Mouse (Mus musculus) adrenal gland (tissue): ENCODE measurements around the gene G6pc2.

Experiments used
- intact Hi-C: fragments of 180-260 bp; cut with DNase I; formaldehyde crosslinking; loops from one replicate; pipeline ENCODE4 v1.15.1; 2025
- long read RNA-seq, 2 experiments: library from polyadenylated mRNA; unstranded; transcript quantifications; one replicate each; pipeline ENCODE4 v2.0.0; 2020; ENCODE audit warnings: borderline replicate concordance in 1 of 2; ENCODE audit not compliant: insufficient replicate concordance in 1 of 2

G6pc2 gene
- long read RNA-seq, experiment 1 = 0 reads
- long read RNA-seq, experiment 2 = 0 reads

GRCm38 (mm10) chr2:69210773-69211172 is at the start of gene G6pc2:
TSS of gene G6pc2 (plus strand) at chr2:69211073.
- intact Hi-C loops = no loop called here

GRCm38 (mm10) chr2:69170395-69171077 is 40.3 kb upstream of the G6pc2 start:
- intact Hi-C loops = no loop called here

- intact Hi-C loops = no loop called here
These were observed 35.6 kb upstream of the G6pc2 start for GRCm38 (mm10) chr2:69175296-69175695.

GRCm38 (mm10) chr2:69179721-69180120 is 31.2 kb upstream of the G6pc2 start:
- intact Hi-C loops = no loop called here

GRCm38 (mm10) chr2:69187990-69188389 is 22.9 kb upstream of the G6pc2 start:
- intact Hi-C loops = no loop called here

GRCm38 (mm10) chr2:69188732-69189131 is 22.1 kb upstream of the G6pc2 start:
- intact Hi-C loops = no loop called here

- intact Hi-C loops = no loop called here
These were observed 21.7 kb upstream of the G6pc2 start for GRCm38 (mm10) chr2:69189222-69189621.

GRCm38 (mm10) chr2:69191059-69191458 is 19.8 kb upstream of the G6pc2 start:
- intact Hi-C loops = no loop called here

GRCm38 (mm10) chr2:69193555-69193954 is 17.3 kb upstream of the G6pc2 start:
- intact Hi-C loops = no loop called here

GRCm38 (mm10) chr2:69205185-69205584 is 5.7 kb upstream of the G6pc2 start:
- intact Hi-C loops = no loop called here

- intact Hi-C loops = no loop called here
These were observed 5.0 kb upstream of the G6pc2 start, which contains the start of gene Spc25 for GRCm38 (mm10) chr2:69205791-69206351. TSS of gene Spc25 (minus strand) at chr2:69206194.

GRCm38 (mm10) chr2:69206523-69206922 is 4.3 kb upstream of the G6pc2 start:
- intact Hi-C loops = no loop called here

- intact Hi-C loops = no loop called here
These were observed 1.2 kb upstream of the G6pc2 start for GRCm38 (mm10) chr2:69209684-69210083.

GRCm38 (mm10) chr2:69212652-69213051 is 1.8 kb downstream of the G6pc2 start:
- intact Hi-C loops = no loop called here

GRCm38 (mm10) chr2:69215242-69215641 is 4.4 kb downstream of the G6pc2 start:
- intact Hi-C loops = no loop called here

GRCm38 (mm10) chr2:69221868-69222416 is 11.1 kb downstream of the G6pc2 start:
- intact Hi-C loops = no loop called here

- intact Hi-C loops = no loop called here
These were observed 11.9 kb downstream of the G6pc2 start for GRCm38 (mm10) chr2:69222815-69223214.

GRCm38 (mm10) chr2:69224724-69225123 is 13.9 kb downstream of the G6pc2 start:
- intact Hi-C loops = no loop called here

GRCm38 (mm10) chr2:69226876-69227275 is 16.0 kb downstream of the G6pc2 start:
- intact Hi-C loops = no loop called here

GRCm38 (mm10) chr2:69228635-69229034 is 17.8 kb downstream of the G6pc2 start:
- intact Hi-C loops = no loop called here

- intact Hi-C loops = no loop called here
These were observed 19.3 kb downstream of the G6pc2 start for GRCm38 (mm10) chr2:69230137-69230536.

- intact Hi-C loops = no loop called here
These were observed 21.2 kb downstream of the G6pc2 start for GRCm38 (mm10) chr2:69232101-69232500.
